Mouse (Mus musculus): ENCODE results near the gene Ccr7.

DNA sequence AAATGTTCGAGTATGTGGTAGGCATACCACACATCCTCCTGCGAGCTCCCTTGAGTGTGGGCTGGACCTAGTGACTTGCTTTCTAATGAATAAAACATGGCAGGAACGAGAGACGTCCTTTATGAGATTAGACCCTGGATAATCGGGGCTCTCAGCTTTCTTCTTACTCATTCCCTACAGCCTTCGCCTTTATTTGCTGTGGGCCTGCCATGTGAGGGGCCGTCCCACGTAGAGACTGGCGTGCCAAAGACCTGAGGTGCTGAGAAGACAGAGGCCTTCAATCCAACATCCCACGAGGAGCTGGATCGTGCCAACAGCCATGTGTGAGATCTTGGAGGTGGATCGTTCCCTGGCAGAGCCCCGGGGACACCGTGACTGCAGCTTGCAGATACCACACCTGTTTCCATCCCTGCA is 33.7 kb downstream of the Ccr7 start:
- no peak for TF ChIP-seq CTCF (IDR thresholded peaks at IDR 0.05; ENCODE audit: borderline replicate concordance, extremely low read depth, insufficient read depth, insufficient read length)
- no peak for TF ChIP-seq POLR2A (IDR thresholded peaks at IDR 0.05; ENCODE audit: borderline replicate concordance, extremely low read depth, insufficient read depth, insufficient read length, poor library complexity, severe bottlenecking)
